Mouse (Mus musculus) ES-E14 (cell line): Measurements from ENCODE around the gene 3425401B19Rik.

ENCODE experiments used
- CHD2 ChIP-seq: IDR thresholded peaks from 2 replicates; pipeline ENCODE4 v1.6.1; 2014; ENCODE audit warnings: mild to moderate bottlenecking, low read depth, low read length, inconsistent platforms
- MAFK ChIP-seq: IDR thresholded peaks from 2 replicates; pipeline ENCODE4 v1.6.1; 2014; ENCODE audit warnings: mild to moderate bottlenecking, low read depth, low read length, inconsistent platforms; ENCODE audit not compliant: insufficient read depth
- ZNF384 ChIP-seq: IDR thresholded peaks from 2 replicates; pipeline ENCODE4 v1.6.1; 2012; ENCODE audit warnings: low read depth, low read length, inconsistent platforms

GRCm38 (mm10) chr14:32721461-32721860, 36.4 kb upstream of the 3425401B19Rik start:
- no peak for TF ChIP-seq CHD2
- TF ChIP-seq ZNF384, result no peak
- TF ChIP-seq MAFK, result no peak
